ENCODE assay signal across 7 mouse cellular contexts in genomic region chr4:137664433-137664979, GRCm38 (mm10). TPM values are rescaled to one million over a fixed set of nuclear protein-coding genes. Genes with fewer than 3 reads are reported as not detected.
DNase-seq lines count a peak whose midpoint lies in the region; ATAC-seq lines count a peak whose summit lies in the region.

TSS of gene Rap1gap (plus strand) at chr4:137664726.

- 0 out of 2 replicates have a peak, but pooled peaks have one; percentile 50 for ATAC-seq in embryonic facial prominence, embryonic 13.5 days (ENCODE audit: insufficient number of reproducible peaks, insufficient read depth, low FRiP score, low TSS enrichment, low read depth)

- peak within 1 kb of the TSS; percentile 57 for H3K4me3 ChIP-seq in embryonic facial prominence, embryonic 13.5 days

- intact Hi-C loops in heart, postnatal 25 days (cut with DNase I) = no loop called here

- H3K27me3 ChIP-seq in embryonic facial prominence, embryonic 13.5 days = peaks cover 40% of the 10 kb centered on the region

- H3K9ac ChIP-seq in embryonic facial prominence, embryonic 13.5 days = peak within 1 kb of the TSS; percentile 79

- H3K4me1 ChIP-seq in embryonic facial prominence, embryonic 13.5 days = peaks cover 29% of the 10 kb centered on the region

- peak within 1 kb of the TSS; percentile 93 for H3K4me2 ChIP-seq in embryonic facial prominence, embryonic 13.5 days

- 1% methylated on average over 33 of the region's 44 CpGs for WGBS in embryonic facial prominence, embryonic 13.5 days

- H3K27ac ChIP-seq in embryonic facial prominence, embryonic 13.5 days = no peak within 1 kb of the TSS; the same call in 1 of the 2 replicates

- peak; percentile 42 for DNase-seq in CD4-positive helper T cell, adult 2 months (ENCODE audit: low read depth, low spot score)
- peak; percentile 55 for DNase-seq in R1 (ENCODE audit: low read depth, low spot score)
- DNase-seq in heart, postnatal 25 days (ENCODE audit: low spot score) = no peak
- peak; percentile 66 to 70 for DNase-seq in layer of hippocampus, postnatal 25 days (ENCODE audit: extremely low spot score in 1 of 2, low spot score in 1 of 2)
- peak; percentile 21 for DNase-seq in lung, postnatal 14 days
- peak; percentile 76 for DNase-seq in right cerebral cortex, postnatal 4 days

- no peaks in the 10 kb centered on the region for H3K9me3 ChIP-seq in embryonic facial prominence, embryonic 13.5 days

- H3K36me3 ChIP-seq in embryonic facial prominence, embryonic 13.5 days = no peaks in the 10 kb centered on the region

RNA-seq across cellular contexts. Expression of gene Rap1gap, which starts in this region (rescaled TPM):
- polyA plus RNA-seq in embryonic facial prominence, embryonic 13.5 days (2015; fragmentation: Nextera tagmentation; extraction: Ambion mirVana) = 15.7 and 17.0 TPM in 2 replicates
- 10 to 100 TPM; 13.8 to 19.4 TPM for total RNA-seq in heart, postnatal 25 days (2021)
- 100 to 1,000 TPM; 263 to 285 TPM for total RNA-seq in layer of hippocampus, postnatal 25 days (2021)

Comparison
In these comparisons a context has a peak if more than half of its experiments do, and no peak if none do; other contexts are left out.
1. RNA of gene Rap1gap (total RNA-seq): 263 to 285 TPM in layer of hippocampus, postnatal 25 days; 13.8 to 19.4 TPM in heart, postnatal 25 days; every median in the first group is over 10 times any median in the second.